8 mouse cellular contexts compared by ENCODE assay signal in the genomic region with DNA sequence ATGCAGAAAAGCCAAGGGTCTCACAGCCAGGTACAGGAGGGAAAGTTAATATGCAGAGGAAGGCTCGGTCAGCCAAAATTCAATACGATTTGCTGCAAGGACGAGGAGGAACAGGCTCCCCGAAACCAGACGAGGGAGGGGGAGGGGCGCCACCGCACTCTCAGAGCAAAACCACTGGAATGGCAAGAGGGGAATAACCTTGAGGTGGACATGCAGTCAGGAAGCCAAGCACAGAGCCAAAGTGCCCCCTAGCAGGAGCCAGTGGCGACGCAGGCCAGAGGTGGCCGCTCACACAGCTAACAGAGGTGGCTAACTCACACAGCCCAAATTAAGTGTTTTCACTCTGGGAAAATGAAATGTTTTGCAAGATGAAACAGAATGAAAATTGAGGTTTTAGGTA. TPM values are rescaled to one million over a fixed set of nuclear protein-coding genes. Genes with fewer than 3 reads are reported as not detected.
A peak's percentile ranks its signal among the peaks of the same experiment; 100 is the strongest.
DNase-seq lines count a peak whose midpoint lies in the region; ATAC-seq and TF ChIP-seq lines count a peak whose summit lies in the region.

No protein-coding gene starts in this region.

- H3K9me3 ChIP-seq in heart, postnatal 0 days (replicated peaks; ENCODE audit: control insufficient read depth, low read length), result no peaks in the 10 kb centered on the region

- TF ChIP-seq CTCF in heart, postnatal 0 days (IDR thresholded peaks at IDR 0.05; ENCODE audit: low read depth), result peak; percentile 73

- no peak overlapping the region for H3K9ac ChIP-seq in heart, postnatal 0 days (replicated peaks; ENCODE audit: low read depth, low read length)

- DNase-seq in right cerebral cortex, postnatal 14 days, result peak; percentile 26
- DNase-seq in right cerebral cortex, postnatal 25 days, result no peak
- DNase-seq in embryo, embryonic 10 days (ENCODE audit: low spot score), result peak; percentile 84
- peak; percentile 81 for DNase-seq in heart, postnatal 0 days (ENCODE audit: low spot score)
- peak; percentile 83 for DNase-seq in kidney, postnatal 14 days
- DNase-seq in testis, postnatal 14 days (ENCODE audit: low spot score), result peak; percentile 70
- DNase-seq in cerebellum, adult 8-10 months, result no peak

- no peak overlapping the region for H3K27ac ChIP-seq in heart, postnatal 0 days (ENCODE audit: low read depth)

- peak overlapping the region; percentile 52 for H3K4me2 ChIP-seq in heart, postnatal 0 days (ENCODE audit: low read depth, low read length)

- H3K27me3 ChIP-seq in heart, postnatal 0 days (ENCODE audit: control insufficient read depth, insufficient read depth, low read length), result no peaks in the 10 kb centered on the region

- H3K4me3 ChIP-seq in heart, postnatal 0 days (ENCODE audit: low read depth, low read length), result no peak overlapping the region

- no peaks in the 10 kb centered on the region for H3K36me3 ChIP-seq in heart, postnatal 0 days (replicated peaks; ENCODE audit: control insufficient read depth, insufficient read depth, low read length)

- H3K4me1 ChIP-seq in heart, postnatal 0 days (ENCODE audit: control insufficient read depth, insufficient read depth), result peaks cover 38% of the 10 kb centered on the region

- ATAC-seq in heart, postnatal 0 days (ENCODE audit: insufficient read depth, low read depth), result peak; percentile 75
- peak; percentile 79 for ATAC-seq in megakaryocyte progenitor cell, adult 5-6 weeks (replicated peaks; ENCODE audit: poor library complexity)

- 0 out of 2 replicates have a peak, but pooled peaks have one; percentile 34 for TF ChIP-seq EP300 in heart, postnatal 0 days (IDR thresholded peaks at IDR 0.05; ENCODE audit: low read depth)

- 17% methylated on average over 10 of the region's 10 CpGs for WGBS in heart, postnatal 0 days

RNA-seq across cellular contexts. Expression of a gene that starts 52.3 kb away (rescaled TPM):
- 43.9 and 49.2 TPM in 2 replicates for total RNA-seq in heart, postnatal 0 days (2014; rRNA removed; ENCODE audit: low replicate concordance)
- 35.4 and 38.1 TPM in 2 replicates for polyA plus RNA-seq in heart, postnatal 0 days (2015; fragmentation: Nextera tagmentation; extraction: Ambion mirVana)
- total RNA-seq in megakaryocyte progenitor cell, adult 5-6 weeks (2015), result 8.6 and 9.9 TPM in 2 replicates
- 12.7 and 13.7 TPM in 2 replicates for total RNA-seq in megakaryocyte progenitor cell, adult 5-6 weeks (2017)

RNA-seq across cellular contexts. Expression of a gene that starts 56.6 kb away (rescaled TPM):
- total RNA-seq in heart, postnatal 0 days (2014; rRNA removed; ENCODE audit: low replicate concordance), result 13.3 and 20.8 TPM in 2 replicates
- polyA plus RNA-seq in heart, postnatal 0 days (2015; fragmentation: Nextera tagmentation; extraction: Ambion mirVana), result 22.9 and 26.2 TPM in 2 replicates
- 20.0 and 24.5 TPM in 2 replicates for total RNA-seq in megakaryocyte progenitor cell, adult 5-6 weeks (2015)
- 18.6 and 19.4 TPM in 2 replicates for total RNA-seq in megakaryocyte progenitor cell, adult 5-6 weeks (2017)

Comparison
In these comparisons a context has a peak if more than half of its experiments do, and no peak if none do; other contexts are left out.
1. DNase-seq: peak in right cerebral cortex, postnatal 14 days (single experiment), embryo, embryonic 10 days (single experiment), heart, postnatal 0 days (single experiment), kidney, postnatal 14 days (single experiment) and testis, postnatal 14 days (single experiment); none in right cerebral cortex, postnatal 25 days (single experiment) and cerebellum, adult 8-10 months (single experiment).